Mouse (Mus musculus): ENCODE data around the gene Hes7.

DNA sequence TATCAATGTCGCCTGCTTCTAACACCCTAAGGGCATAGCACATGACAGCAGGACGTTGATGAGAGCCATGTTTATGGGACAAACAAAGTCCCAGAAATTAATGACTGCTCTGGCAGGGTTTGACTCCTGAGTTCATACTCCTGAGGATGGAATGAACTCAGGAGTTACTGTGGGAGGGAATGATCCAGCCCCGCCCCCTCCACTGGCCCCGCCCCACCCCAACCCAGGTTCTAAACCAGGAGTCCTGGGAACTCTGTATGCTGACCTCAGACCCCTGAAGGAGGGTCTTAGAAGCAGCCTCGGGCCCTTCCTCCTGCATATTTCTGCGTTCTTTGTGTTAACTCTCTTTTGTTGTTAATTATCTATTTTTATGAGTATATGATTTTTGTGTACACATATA is 34.6 kb upstream of the Hes7 start:
- TF ChIP-seq POLR2A (IDR thresholded peaks at IDR 0.05; ENCODE audit: control insufficient read depth, extremely low read depth, insufficient read depth, low read length, poor library complexity), result no peak
- no peak for TF ChIP-seq CTCF (IDR thresholded peaks at IDR 0.05; ENCODE audit: borderline replicate concordance, control insufficient read depth, extremely low read depth, insufficient read depth, low read length, poor library complexity)

Measured in thymus, adult 2 months (tissue).